Mouse (Mus musculus): ENCODE measurements around the gene Tbc1d5. TPM values are rescaled to one million over a fixed set of nuclear protein-coding genes. Genes with fewer than 3 reads are reported as not detected.

Tbc1d5 gene
- polyA plus RNA-seq, 1 experiment from 2014 or later, result 12.5 TPM

GRCm38 (mm10) chr17:51150999-51151398, 28.2 kb downstream of the Tbc1d5 start:
- Histone ChIP-seq H3K9me3 (ENCODE audit: control insufficient read depth, low read length) (no peaks in the 10 kb centered on the region), H3K36me3 (ENCODE audit: control insufficient read depth, insufficient read depth, low read length) (no peaks in the 10 kb centered on the region), H3K9ac (ENCODE audit: low read length) (no peak overlapping the region), H3K27ac (ENCODE audit: low read length) (no peak overlapping the region), H3K4me1 (replicated peaks; ENCODE audit: control insufficient read depth, insufficient read depth, low read length) (no peaks in the 10 kb centered on the region), H3K4me3 (ENCODE audit: low read length) (no peak overlapping the region), H3K4me2 (ENCODE audit: low read depth, low read length) (no peak overlapping the region), H3K27me3 (ENCODE audit: control insufficient read depth, insufficient read depth, low read depth, low read length) (no peaks in the 10 kb centered on the region)
- no peak for ATAC-seq (ENCODE audit: low read depth)
- 56% methylated on average over 3 of the region's 3 CpGs for WGBS

- Histone ChIP-seq H3K36me3 (ENCODE audit: control insufficient read depth, insufficient read depth, low read length) (no peaks in the 10 kb centered on the region), H3K27ac (ENCODE audit: low read length) (no peak overlapping the region), H3K9me3 (ENCODE audit: control insufficient read depth, low read length) (no peaks in the 10 kb centered on the region), H3K4me2 (ENCODE audit: low read depth, low read length) (no peak overlapping the region), H3K4me3 (ENCODE audit: low read length) (no peak overlapping the region), H3K9ac (ENCODE audit: low read length) (no peak overlapping the region), H3K4me1 (replicated peaks; ENCODE audit: control insufficient read depth, insufficient read depth, low read length) (no peaks in the 10 kb centered on the region), H3K27me3 (ENCODE audit: control insufficient read depth, insufficient read depth, low read depth, low read length) (no peaks in the 10 kb centered on the region)
- 82% methylated on average over 4 of the region's 4 CpGs for whole genome bisulfite sequencing
- ATAC-seq (ENCODE audit: low read depth), result no peak
These were observed 34.2 kb downstream of the Tbc1d5 start for GRCm38 (mm10) chr17:51144983-51145382.

- no peaks in the 10 kb centered on the region for H3K4me1 ChIP-seq (replicated peaks; ENCODE audit: control insufficient read depth, insufficient read depth, low read length)
- no peaks in the 10 kb centered on the region for H3K27me3 ChIP-seq (ENCODE audit: control insufficient read depth, insufficient read depth, low read depth, low read length)
- H3K36me3 ChIP-seq (ENCODE audit: control insufficient read depth, insufficient read depth, low read length), result no peaks in the 10 kb centered on the region
- H3K9ac ChIP-seq (ENCODE audit: low read length), result no peak overlapping the region
- WGBS, result 93% methylated on average over 4 of the region's 4 CpGs
- H3K4me3 ChIP-seq (ENCODE audit: low read length), result no peak overlapping the region
- ATAC-seq (ENCODE audit: low read depth), result no peak
- H3K4me2 ChIP-seq (ENCODE audit: low read depth, low read length), result no peak overlapping the region
- H3K9me3 ChIP-seq (ENCODE audit: control insufficient read depth, low read length), result no peaks in the 10 kb centered on the region
- no peak overlapping the region for H3K27ac ChIP-seq (ENCODE audit: low read length)
These were observed 37.1 kb downstream of the Tbc1d5 start for GRCm38 (mm10) chr17:51142095-51142494.

- ATAC-seq (ENCODE audit: low read depth), result no peak
- H3K4me1 ChIP-seq (replicated peaks; ENCODE audit: control insufficient read depth, insufficient read depth, low read length), result no peaks in the 10 kb centered on the region
- WGBS, result 61% methylated on average over 2 of the region's 2 CpGs
- H3K9ac ChIP-seq (ENCODE audit: low read length), result no peak overlapping the region
- no peaks in the 10 kb centered on the region for H3K27me3 ChIP-seq (ENCODE audit: control insufficient read depth, insufficient read depth, low read depth, low read length)
- no peaks in the 10 kb centered on the region for H3K36me3 ChIP-seq (ENCODE audit: control insufficient read depth, insufficient read depth, low read length)
- no peak overlapping the region for H3K4me2 ChIP-seq (ENCODE audit: low read depth, low read length)
- no peaks in the 10 kb centered on the region for H3K9me3 ChIP-seq (ENCODE audit: control insufficient read depth, low read length)
- no peak overlapping the region for H3K4me3 ChIP-seq (ENCODE audit: low read length)
- no peak overlapping the region for H3K27ac ChIP-seq (ENCODE audit: low read length)
These were observed 68.0 kb downstream of the Tbc1d5 start for GRCm38 (mm10) chr17:51111194-51111593.

- Histone ChIP-seq H3K4me2 (ENCODE audit: low read depth, low read length) (no peak overlapping the region), H3K27me3 (ENCODE audit: control insufficient read depth, insufficient read depth, low read depth, low read length) (no peaks in the 10 kb centered on the region), H3K27ac (ENCODE audit: low read length) (no peak overlapping the region), H3K4me1 (replicated peaks; ENCODE audit: control insufficient read depth, insufficient read depth, low read length) (no peaks in the 10 kb centered on the region), H3K9ac (ENCODE audit: low read length) (no peak overlapping the region), H3K9me3 (ENCODE audit: control insufficient read depth, low read length) (peaks cover 2% of the 10 kb centered on the region; the same call in 1 of the 2 replicates), H3K4me3 (ENCODE audit: low read length) (no peak overlapping the region), H3K36me3 (ENCODE audit: control insufficient read depth, insufficient read depth, low read length) (0 out of 2 replicates have a peak, but pooled peaks cover 2% of the 10 kb centered on the region)
- 71% methylated on average over 1 of the region's 1 CpGs for WGBS
- no peak for ATAC-seq (ENCODE audit: low read depth)
These were observed 74.9 kb downstream of the Tbc1d5 start for GRCm38 (mm10) chr17:51104294-51104693.

GRCm38 (mm10) chr17:51043869-51044268, 135.3 kb downstream of the Tbc1d5 start:
- ATAC-seq (ENCODE audit: low read depth), result no peak
- H3K27me3 ChIP-seq (ENCODE audit: control insufficient read depth, insufficient read depth, low read depth, low read length), result no peaks in the 10 kb centered on the region
- H3K4me1 ChIP-seq (replicated peaks; ENCODE audit: control insufficient read depth, insufficient read depth, low read length), result no peaks in the 10 kb centered on the region
- H3K9ac ChIP-seq (ENCODE audit: low read length), result no peak overlapping the region
- 48% methylated on average over 1 of the region's 1 CpGs for WGBS
- H3K4me2 ChIP-seq (ENCODE audit: low read depth, low read length), result no peak overlapping the region
- H3K9me3 ChIP-seq (ENCODE audit: control insufficient read depth, low read length), result no peaks in the 10 kb centered on the region
- H3K36me3 ChIP-seq (ENCODE audit: control insufficient read depth, insufficient read depth, low read length), result no peaks in the 10 kb centered on the region
- no peak overlapping the region for H3K4me3 ChIP-seq (ENCODE audit: low read length)
- H3K27ac ChIP-seq (ENCODE audit: low read length), result no peak overlapping the region

GRCm38 (mm10) chr17:51040861-51041260, 138.3 kb downstream of the Tbc1d5 start:
- no peaks in the 10 kb centered on the region for H3K9me3 ChIP-seq (ENCODE audit: control insufficient read depth, low read length)
- no peak overlapping the region for H3K27ac ChIP-seq (ENCODE audit: low read length)
- no peak overlapping the region for H3K9ac ChIP-seq (ENCODE audit: low read length)
- no peak overlapping the region for H3K4me3 ChIP-seq (ENCODE audit: low read length)
- H3K36me3 ChIP-seq (ENCODE audit: control insufficient read depth, insufficient read depth, low read length), result no peaks in the 10 kb centered on the region
- ATAC-seq (ENCODE audit: low read depth), result no peak
- no peak overlapping the region for H3K4me2 ChIP-seq (ENCODE audit: low read depth, low read length)
- WGBS, result 21% methylated on average over 1 of the region's 1 CpGs
- no peaks in the 10 kb centered on the region for H3K27me3 ChIP-seq (ENCODE audit: control insufficient read depth, insufficient read depth, low read depth, low read length)
- no peaks in the 10 kb centered on the region for H3K4me1 ChIP-seq (replicated peaks; ENCODE audit: control insufficient read depth, insufficient read depth, low read length)

- Histone ChIP-seq H3K4me1 (replicated peaks; ENCODE audit: control insufficient read depth, insufficient read depth, low read length) (no peaks in the 10 kb centered on the region), H3K9ac (ENCODE audit: low read length) (no peak overlapping the region), H3K4me2 (ENCODE audit: low read depth, low read length) (no peak overlapping the region), H3K36me3 (ENCODE audit: control insufficient read depth, insufficient read depth, low read length) (no peaks in the 10 kb centered on the region), H3K9me3 (ENCODE audit: control insufficient read depth, low read length) (no peaks in the 10 kb centered on the region), H3K27me3 (ENCODE audit: control insufficient read depth, insufficient read depth, low read depth, low read length) (no peaks in the 10 kb centered on the region), H3K27ac (ENCODE audit: low read length) (no peak overlapping the region), H3K4me3 (ENCODE audit: low read length) (no peak overlapping the region)
- ATAC-seq (ENCODE audit: low read depth), result no peak
- 81% methylated on average over 5 of the region's 5 CpGs for WGBS
These were observed 155.9 kb downstream of the Tbc1d5 start for GRCm38 (mm10) chr17:51023227-51023626.

- Histone ChIP-seq H3K9ac (ENCODE audit: low read length) (no peak overlapping the region), H3K27ac (ENCODE audit: low read length) (no peak overlapping the region), H3K36me3 (ENCODE audit: control insufficient read depth, insufficient read depth, low read length) (no peaks in the 10 kb centered on the region), H3K4me3 (ENCODE audit: low read length) (no peak overlapping the region), H3K9me3 (ENCODE audit: control insufficient read depth, low read length) (no peaks in the 10 kb centered on the region), H3K27me3 (ENCODE audit: control insufficient read depth, insufficient read depth, low read depth, low read length) (no peaks in the 10 kb centered on the region), H3K4me1 (replicated peaks; ENCODE audit: control insufficient read depth, insufficient read depth, low read length) (no peaks in the 10 kb centered on the region), H3K4me2 (ENCODE audit: low read depth, low read length) (no peak overlapping the region)
- WGBS, result 58% methylated on average over 2 of the region's 2 CpGs
- no peak for ATAC-seq (ENCODE audit: low read depth)
These were observed 162.8 kb downstream of the Tbc1d5 start for GRCm38 (mm10) chr17:51016384-51016783.

- Histone ChIP-seq H3K4me2 (ENCODE audit: low read depth, low read length) (no peak overlapping the region), H3K9ac (ENCODE audit: low read length) (no peak overlapping the region), H3K27me3 (ENCODE audit: control insufficient read depth, insufficient read depth, low read depth, low read length) (no peaks in the 10 kb centered on the region), H3K36me3 (ENCODE audit: control insufficient read depth, insufficient read depth, low read length) (no peaks in the 10 kb centered on the region), H3K27ac (ENCODE audit: low read length) (no peak overlapping the region), H3K4me3 (ENCODE audit: low read length) (no peak overlapping the region), H3K9me3 (ENCODE audit: control insufficient read depth, low read length) (no peaks in the 10 kb centered on the region), H3K4me1 (replicated peaks; ENCODE audit: control insufficient read depth, insufficient read depth, low read length) (no peaks in the 10 kb centered on the region)
- ATAC-seq (ENCODE audit: low read depth), result no peak
These were observed 165.2 kb downstream of the Tbc1d5 start for GRCm38 (mm10) chr17:51013908-51014307.
